Mouse (Mus musculus): Measurements from ENCODE around the gene Tmem104.

DNA sequence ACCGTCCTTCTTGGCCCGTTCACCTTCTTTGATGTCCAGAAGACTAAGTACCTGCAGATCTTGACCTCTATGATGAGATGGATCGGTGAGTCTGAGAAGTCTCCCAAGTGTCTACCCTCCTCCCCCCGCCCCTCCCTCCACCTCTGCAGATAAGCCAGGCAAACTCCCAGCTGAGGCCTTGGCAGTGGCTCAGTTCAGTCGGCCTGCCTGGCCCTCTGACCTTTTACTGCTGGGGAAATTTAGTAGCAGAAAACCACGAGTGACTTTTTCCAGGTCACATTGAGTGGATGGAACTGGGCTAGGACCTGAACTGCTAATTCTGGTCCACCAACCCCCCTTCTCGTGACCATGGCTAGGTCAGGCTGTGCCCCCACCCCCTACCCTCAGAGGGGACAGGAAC, 41.1 kb downstream of the Tmem104 start:
- TF ChIP-seq CTCF (IDR thresholded peaks at IDR 0.05; ENCODE audit: insufficient read depth, low read depth, low read length) (no peak), POLR2A (IDR thresholded peaks at IDR 0.05; ENCODE audit: insufficient read depth, low read depth, low read length) (no peak)
